Mouse (Mus musculus): Measurements from ENCODE around the gene Pprc1. TPM values are rescaled to one million over a fixed set of nuclear protein-coding genes. Genes with fewer than 3 reads are reported as not detected.

Gene Pprc1
- polyA plus RNA-seq, 1 experiment from 2014 or later, result 51.0 TPM

DNA sequence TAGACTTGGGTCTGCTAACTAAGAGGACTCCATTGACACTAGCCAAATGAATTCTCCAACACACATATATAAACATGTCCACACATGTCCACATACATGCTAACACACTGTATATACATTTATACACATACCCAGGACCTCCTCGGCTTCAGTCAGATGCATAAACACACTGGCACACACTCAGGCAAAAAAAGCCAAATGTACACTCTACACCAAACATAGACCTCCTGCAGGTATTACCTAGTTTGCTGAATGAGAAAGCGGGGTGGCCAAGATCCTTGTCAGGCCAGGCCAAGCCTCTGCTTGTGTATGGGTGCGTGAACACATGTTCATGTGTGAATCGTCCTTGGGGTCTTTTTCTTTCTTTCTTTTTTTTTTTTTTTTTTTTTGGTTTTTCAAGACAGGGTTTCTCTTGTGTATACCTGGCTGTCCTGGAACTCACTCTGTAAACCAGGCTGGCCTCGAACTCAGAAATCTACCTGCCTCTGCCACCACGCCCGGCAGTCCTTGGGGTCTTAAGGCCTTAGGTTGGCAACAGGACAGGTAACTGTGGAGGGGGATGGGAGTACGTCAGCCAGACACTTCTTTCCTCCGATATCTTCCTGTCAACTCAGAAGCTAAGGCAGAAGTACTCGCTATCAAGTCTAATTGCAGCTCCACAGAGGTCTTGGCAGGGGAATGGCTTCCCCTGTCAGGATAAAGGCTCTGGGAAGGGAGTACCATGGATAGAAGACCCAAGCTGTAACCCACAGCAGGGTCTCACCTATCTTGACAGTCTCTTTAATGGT lies 14.3 kb upstream of the Pprc1 start:
- no peak for DNase-seq (ENCODE audit: low spot score)
- Histone ChIP-seq H3K36me3 (ENCODE audit: control insufficient read depth, insufficient read depth, low read length) (peaks cover 50% of the 10 kb centered on the region), H3K9ac (ENCODE audit: low read length) (no peak overlapping the region), H3K4me2 (ENCODE audit: low read length) (no peak overlapping the region), H3K4me1 (replicated peaks; ENCODE audit: control insufficient read depth, insufficient read depth, low read length) (no peaks in the 10 kb centered on the region), H3K9me3 (ENCODE audit: control insufficient read depth, low read length) (peaks cover 5% of the 10 kb centered on the region; the same call in 1 of the 2 replicates), H3K4me3 (ENCODE audit: low read depth, low read length) (no peak overlapping the region), H3K27ac (ENCODE audit: low read depth) (no peak overlapping the region), H3K27me3 (replicated peaks; ENCODE audit: control insufficient read depth, insufficient read depth, low read length) (no peaks in the 10 kb centered on the region)
- WGBS, result 93% methylated on average over 10 of the region's 10 CpGs
- ATAC-seq (replicated peaks; ENCODE audit: low FRiP score, low TSS enrichment, low read depth), result no peak

DNA sequence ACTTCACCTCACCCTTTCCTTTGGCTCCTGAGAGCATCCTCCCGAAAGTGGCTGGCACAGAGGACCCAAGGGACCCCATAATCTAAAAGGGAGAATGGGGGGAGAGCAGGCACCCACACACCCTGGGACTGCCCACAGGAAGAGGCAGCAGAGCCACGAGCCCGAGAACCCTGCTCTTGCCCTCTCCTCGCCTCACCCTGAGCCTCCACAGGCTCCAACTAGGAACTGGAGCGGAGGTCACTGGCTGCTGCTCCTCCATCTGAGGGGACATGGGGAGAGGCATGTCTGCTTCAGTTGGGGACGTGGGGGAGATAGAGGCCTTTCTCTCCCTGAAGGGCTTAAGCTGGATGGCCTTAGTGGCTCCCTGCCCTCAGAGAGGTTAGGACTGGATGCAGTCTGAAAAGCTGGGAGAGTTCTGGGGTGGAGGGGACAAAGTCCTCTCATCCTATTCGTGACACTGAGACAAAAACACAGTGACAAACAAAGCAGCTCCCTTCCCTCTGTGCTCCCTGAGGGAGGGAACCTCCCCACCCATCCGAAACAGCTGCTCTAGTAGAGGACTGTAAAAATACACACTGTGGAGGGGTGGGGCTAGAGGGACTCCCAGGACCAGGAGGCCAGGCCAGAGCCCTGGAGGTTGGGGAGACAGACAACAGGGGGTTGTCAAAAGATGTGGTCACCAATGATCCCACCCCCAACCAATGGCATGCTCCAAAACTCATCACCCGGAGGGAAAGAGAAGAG lies 12.8 kb upstream of the Pprc1 start:
- peaks cover 4% of the 10 kb centered on the region for H3K4me1 ChIP-seq (replicated peaks; ENCODE audit: control insufficient read depth, insufficient read depth, low read length)
- DNase-seq (ENCODE audit: low spot score) (no peak), ATAC-seq (replicated peaks; ENCODE audit: low FRiP score, low TSS enrichment, low read depth) (no peak)
- no peak overlapping the region for H3K4me3 ChIP-seq (ENCODE audit: low read depth, low read length)
- no peak overlapping the region for H3K9ac ChIP-seq (ENCODE audit: low read length)
- 83% methylated on average over 9 of the region's 9 CpGs for WGBS
- H3K27ac ChIP-seq (ENCODE audit: low read depth), result no peak overlapping the region
- H3K36me3 ChIP-seq (ENCODE audit: control insufficient read depth, insufficient read depth, low read length), result peaks cover 64% of the 10 kb centered on the region
- peaks cover 5% of the 10 kb centered on the region; the same call in 1 of the 2 replicates for H3K9me3 ChIP-seq (ENCODE audit: control insufficient read depth, low read length)
- H3K4me2 ChIP-seq (ENCODE audit: low read length), result no peak overlapping the region
- H3K27me3 ChIP-seq (replicated peaks; ENCODE audit: control insufficient read depth, insufficient read depth, low read length), result no peaks in the 10 kb centered on the region

DNA sequence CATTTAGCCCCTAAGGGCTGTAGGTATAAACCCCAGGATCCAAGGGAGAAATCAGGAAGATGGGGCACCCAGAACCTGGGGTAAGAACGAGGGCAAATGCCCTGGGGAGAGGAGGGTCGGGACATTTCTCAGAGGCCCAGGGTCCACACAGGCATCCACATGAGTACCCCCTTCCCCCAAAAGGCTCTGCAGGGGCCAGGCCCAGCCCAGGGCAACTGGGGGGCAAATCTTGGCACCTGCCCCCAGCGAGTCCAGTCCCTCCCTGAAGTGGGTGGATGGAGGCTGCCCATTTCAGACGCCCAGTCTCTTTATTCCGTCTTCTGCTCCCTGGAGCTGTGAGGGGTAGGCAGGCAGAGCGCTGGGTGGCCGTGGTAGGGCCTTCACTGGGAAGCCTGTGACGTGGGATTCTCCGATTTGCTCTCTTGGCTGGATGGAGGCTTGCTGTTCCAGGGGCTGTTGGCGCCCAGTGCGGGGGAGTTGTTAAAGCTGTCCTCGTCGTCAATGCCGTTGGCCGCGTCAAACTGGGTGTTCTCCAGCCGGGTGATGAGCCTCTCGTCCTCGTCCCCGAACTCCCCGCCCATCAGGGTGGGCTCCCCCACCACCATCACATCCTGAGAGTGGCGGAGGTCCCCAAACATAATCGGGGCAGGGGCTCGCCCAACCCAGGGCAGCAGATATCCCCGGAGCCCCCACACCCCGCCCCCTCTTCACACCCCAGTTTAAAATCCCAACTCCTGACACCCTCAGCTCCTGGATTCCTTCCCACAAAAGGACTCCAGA lies 11.8 kb upstream of the Pprc1 start:
- Histone ChIP-seq H3K36me3 (ENCODE audit: control insufficient read depth, insufficient read depth, low read length) (peaks cover 64% of the 10 kb centered on the region), H3K4me3 (ENCODE audit: low read depth, low read length) (no peak overlapping the region), H3K9ac (ENCODE audit: low read length) (no peak overlapping the region), H3K27ac (ENCODE audit: low read depth) (no peak overlapping the region), H3K4me1 (replicated peaks; ENCODE audit: control insufficient read depth, insufficient read depth, low read length) (peaks cover 14% of the 10 kb centered on the region), H3K27me3 (replicated peaks; ENCODE audit: control insufficient read depth, insufficient read depth, low read length) (no peaks in the 10 kb centered on the region), H3K4me2 (ENCODE audit: low read length) (no peak overlapping the region), H3K9me3 (ENCODE audit: control insufficient read depth, low read length) (peaks cover 5% of the 10 kb centered on the region; the same call in 1 of the 2 replicates)
- DNase-seq (ENCODE audit: low spot score) (no peak), ATAC-seq (replicated peaks; ENCODE audit: low FRiP score, low TSS enrichment, low read depth) (no peak)
- 89% methylated on average over 25 of the region's 26 CpGs for WGBS

DNA sequence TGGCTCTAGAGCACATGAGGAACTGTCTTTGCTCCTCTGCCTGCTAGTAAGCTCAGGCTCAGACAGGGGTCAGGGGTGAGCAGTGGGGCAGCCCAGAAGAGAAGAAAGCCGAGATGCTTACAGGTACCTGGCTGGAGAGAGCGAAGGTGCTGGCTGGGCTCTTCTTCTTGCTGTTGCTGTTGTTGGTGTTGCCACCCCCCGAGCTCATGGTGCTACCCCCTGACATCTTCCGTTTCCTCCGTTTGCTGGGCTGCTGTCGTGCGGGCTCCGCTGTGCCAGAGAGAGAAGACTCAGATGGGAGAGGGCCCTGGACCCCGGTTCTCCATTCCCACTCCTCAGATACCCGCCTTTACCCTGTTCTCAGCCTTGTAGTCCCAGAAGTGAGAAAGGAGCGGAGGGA lies 10.8 kb upstream of the Pprc1 start:
- WGBS, result 92% methylated on average over 11 of the region's 11 CpGs
- no peak overlapping the region for H3K9ac ChIP-seq (ENCODE audit: low read length)
- DNase-seq (ENCODE audit: low spot score) (no peak), ATAC-seq (replicated peaks; ENCODE audit: low FRiP score, low TSS enrichment, low read depth) (no peak)
- H3K9me3 ChIP-seq (ENCODE audit: control insufficient read depth, low read length), result peaks cover 5% of the 10 kb centered on the region; the same call in 1 of the 2 replicates
- H3K27me3 ChIP-seq (replicated peaks; ENCODE audit: control insufficient read depth, insufficient read depth, low read length), result no peaks in the 10 kb centered on the region
- peaks cover 21% of the 10 kb centered on the region for H3K4me1 ChIP-seq (replicated peaks; ENCODE audit: control insufficient read depth, insufficient read depth, low read length)
- H3K4me2 ChIP-seq (ENCODE audit: low read length), result no peak overlapping the region
- peaks cover 64% of the 10 kb centered on the region for H3K36me3 ChIP-seq (ENCODE audit: control insufficient read depth, insufficient read depth, low read length)
- no peak overlapping the region for H3K4me3 ChIP-seq (ENCODE audit: low read depth, low read length)
- H3K27ac ChIP-seq (ENCODE audit: low read depth), result no peak overlapping the region

DNA sequence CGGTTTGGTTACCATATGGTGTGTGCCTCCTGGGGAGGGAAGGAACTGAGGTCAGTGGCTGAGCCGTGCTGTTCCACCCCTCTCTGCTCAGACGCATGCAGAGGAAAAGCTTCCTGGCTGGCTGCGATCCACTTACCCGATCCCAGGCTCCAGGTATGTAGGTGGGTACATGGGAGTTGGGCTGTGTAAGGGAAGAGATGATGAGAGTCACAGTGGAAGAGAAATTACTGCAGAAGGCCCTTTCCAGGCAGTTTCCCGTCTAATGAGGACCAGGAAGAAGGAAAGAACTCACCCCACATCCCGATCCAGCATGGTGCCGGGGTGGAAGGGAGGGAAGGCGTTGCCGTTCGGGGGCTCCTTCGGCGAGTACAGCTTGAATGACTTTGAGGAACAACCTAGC lies 8.7 kb upstream of the Pprc1 start:
- no peaks in the 10 kb centered on the region for H3K27me3 ChIP-seq (replicated peaks; ENCODE audit: control insufficient read depth, insufficient read depth, low read length)
- no peak overlapping the region for H3K4me2 ChIP-seq (ENCODE audit: low read length)
- H3K36me3 ChIP-seq (ENCODE audit: control insufficient read depth, insufficient read depth, low read length), result peaks cover 58% of the 10 kb centered on the region
- no peak overlapping the region for H3K4me3 ChIP-seq (ENCODE audit: low read depth, low read length)
- H3K4me1 ChIP-seq (replicated peaks; ENCODE audit: control insufficient read depth, insufficient read depth, low read length), result peaks cover 34% of the 10 kb centered on the region
- DNase-seq (ENCODE audit: low spot score) (no peak), ATAC-seq (replicated peaks; ENCODE audit: low FRiP score, low TSS enrichment, low read depth) (no peak)
- H3K9ac ChIP-seq (ENCODE audit: low read length), result no peak overlapping the region
- 92% methylated on average over 13 of the region's 13 CpGs for WGBS
- no peak overlapping the region for H3K27ac ChIP-seq (ENCODE audit: low read depth)
- H3K9me3 ChIP-seq (ENCODE audit: control insufficient read depth, low read length), result no peaks in the 10 kb centered on the region

DNA sequence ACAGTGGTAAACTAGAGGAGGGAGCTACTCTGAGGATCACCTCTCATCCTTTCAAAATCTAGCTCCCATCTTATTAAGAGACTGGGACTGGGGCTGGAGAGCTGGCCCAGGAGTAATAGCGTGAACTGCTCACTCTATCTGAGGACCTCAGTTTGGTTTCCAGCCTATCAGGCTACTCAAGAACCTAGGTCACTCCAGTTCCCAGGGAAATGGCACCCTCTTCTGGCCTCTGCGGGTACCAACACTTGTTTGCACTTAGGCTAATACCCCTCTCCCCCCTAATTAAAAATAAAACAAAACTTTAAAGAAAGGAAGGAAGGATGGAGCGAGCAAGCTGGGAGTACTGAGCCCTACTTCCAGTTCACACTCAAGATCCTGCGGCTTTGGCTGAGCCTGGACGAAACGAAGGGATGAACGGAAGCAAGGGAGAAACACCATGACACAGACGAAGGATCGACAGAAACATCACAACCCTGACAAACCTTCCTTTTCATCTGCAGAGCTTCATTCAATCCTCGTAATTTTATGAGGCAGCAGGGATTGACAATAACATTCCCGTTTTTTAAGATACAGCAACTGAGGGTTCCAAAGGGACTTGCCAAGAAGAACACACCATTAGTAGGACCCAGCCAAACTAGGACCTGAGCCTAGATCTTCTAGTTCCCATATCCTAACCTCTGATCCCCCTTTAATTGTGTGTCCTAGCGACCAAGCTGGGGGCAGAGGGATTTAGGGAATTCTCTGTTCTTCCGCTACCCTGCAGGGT lies 8.0 kb upstream of the Pprc1 start:
- 72% methylated on average over 13 of the region's 13 CpGs for WGBS
- DNase-seq (ENCODE audit: low spot score), result no peak
- H3K36me3 ChIP-seq (ENCODE audit: control insufficient read depth, insufficient read depth, low read length), result peaks cover 51% of the 10 kb centered on the region
- ATAC-seq (replicated peaks; ENCODE audit: low FRiP score, low TSS enrichment, low read depth), result no peak
- H3K4me3 ChIP-seq (ENCODE audit: low read depth, low read length), result peak overlapping the region; percentile 97
- H3K4me2 ChIP-seq (ENCODE audit: low read length), result peak overlapping the region; percentile 100
- H3K4me1 ChIP-seq (replicated peaks; ENCODE audit: control insufficient read depth, insufficient read depth, low read length), result peaks cover 41% of the 10 kb centered on the region
- no peaks in the 10 kb centered on the region for H3K27me3 ChIP-seq (replicated peaks; ENCODE audit: control insufficient read depth, insufficient read depth, low read length)
- no peaks in the 10 kb centered on the region for H3K9me3 ChIP-seq (ENCODE audit: control insufficient read depth, low read length)
- peak overlapping the region; percentile 34 for H3K9ac ChIP-seq (ENCODE audit: low read length)
- no peak overlapping the region for H3K27ac ChIP-seq (ENCODE audit: low read depth)

DNA sequence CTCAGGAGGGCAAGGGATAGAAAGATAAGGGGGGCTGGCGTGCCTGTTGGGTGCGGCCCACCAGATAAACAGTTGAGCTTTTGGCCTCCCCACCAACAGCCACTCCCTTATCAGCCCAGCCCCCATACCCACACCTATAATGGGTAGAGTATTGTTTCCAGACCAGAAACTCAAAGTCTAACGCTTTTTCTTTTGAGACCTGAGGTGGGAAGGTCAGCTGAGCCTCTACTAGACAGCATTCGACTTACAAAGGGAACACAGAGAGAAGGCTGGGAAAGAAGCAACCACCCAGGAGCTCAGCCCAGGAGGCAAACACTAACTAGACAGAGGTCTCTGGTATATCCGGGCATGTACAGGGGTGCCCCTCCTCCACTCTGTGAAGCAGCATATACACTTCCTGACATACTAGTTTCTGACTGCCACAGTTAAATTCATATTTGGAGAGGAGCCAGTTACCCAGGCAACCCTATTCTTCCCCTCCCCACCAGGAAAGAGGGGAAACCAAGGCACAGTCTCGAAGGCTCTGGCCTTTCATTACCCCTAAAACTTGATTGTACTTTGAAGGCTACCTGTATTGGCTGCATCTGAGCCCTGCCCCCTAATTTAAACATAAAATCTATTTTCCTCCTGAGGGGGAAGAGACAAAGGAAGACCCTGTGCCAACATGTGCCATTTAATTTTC lies 7.3 kb upstream of the Pprc1 start:
- Histone ChIP-seq H3K4me1 (replicated peaks; ENCODE audit: control insufficient read depth, insufficient read depth, low read length) (peaks cover 48% of the 10 kb centered on the region), H3K27ac (ENCODE audit: low read depth) (peak overlapping the region; percentile 34; the same call in 1 of the 2 replicates), H3K4me3 (ENCODE audit: low read depth, low read length) (peak overlapping the region; percentile 97), H3K36me3 (ENCODE audit: control insufficient read depth, insufficient read depth, low read length) (peaks cover 44% of the 10 kb centered on the region), H3K4me2 (ENCODE audit: low read length) (peak overlapping the region; percentile 100), H3K9me3 (ENCODE audit: control insufficient read depth, low read length) (no peaks in the 10 kb centered on the region), H3K27me3 (replicated peaks; ENCODE audit: control insufficient read depth, insufficient read depth, low read length) (no peaks in the 10 kb centered on the region), H3K9ac (ENCODE audit: low read length) (peak overlapping the region; percentile 89)
- 14% methylated on average over 6 of the region's 6 CpGs for WGBS
- DNase-seq (ENCODE audit: low spot score) (no peak), ATAC-seq (replicated peaks; ENCODE audit: low FRiP score, low TSS enrichment, low read depth) (no peak)
